Mouse (Mus musculus): ENCODE measurements around the gene Pde4b.
A peak's percentile ranks its signal among the peaks of the same experiment; 100 is the strongest.
"Not testable (repeated sequence)": the region's sequence is repeated elsewhere in the genome, so short reads cannot be mapped to it uniquely, and the experiment has no call there.

The Pde4b gene

DNA sequence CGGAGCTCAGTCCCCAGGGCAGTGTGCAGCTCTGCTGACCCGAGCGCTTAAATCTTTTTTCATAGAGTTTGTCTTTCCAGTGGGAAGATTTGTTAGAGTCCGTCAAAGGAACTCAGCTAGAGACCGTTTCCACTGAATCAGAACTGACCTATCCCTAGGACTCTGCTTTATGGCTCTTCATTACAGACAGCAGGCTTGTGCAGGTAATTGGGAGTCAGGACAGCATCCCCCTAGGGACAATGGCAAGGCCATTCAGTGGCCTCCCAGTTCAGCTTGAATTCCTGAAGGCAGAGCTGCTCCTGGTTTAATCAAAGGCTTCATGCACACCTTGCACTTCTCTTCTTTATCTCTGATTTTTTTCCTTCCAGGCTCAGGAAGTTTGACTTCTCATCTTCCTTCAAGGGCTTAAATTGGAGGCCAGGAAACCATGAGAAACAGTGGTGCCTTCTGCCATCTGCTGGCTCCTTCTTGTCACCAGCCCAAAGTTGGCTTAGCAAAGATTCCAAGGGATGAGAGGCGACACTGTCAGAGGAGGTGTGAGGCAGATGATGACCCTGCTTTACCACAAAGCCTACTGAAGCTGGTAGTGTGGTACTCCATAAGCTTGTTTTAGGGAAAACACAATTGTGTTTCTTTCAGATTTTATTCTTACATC, 393.6 kb downstream of the Pde4b start:
- no peak for DNase-seq (ENCODE audit: low read depth, low spot score)

DNA sequence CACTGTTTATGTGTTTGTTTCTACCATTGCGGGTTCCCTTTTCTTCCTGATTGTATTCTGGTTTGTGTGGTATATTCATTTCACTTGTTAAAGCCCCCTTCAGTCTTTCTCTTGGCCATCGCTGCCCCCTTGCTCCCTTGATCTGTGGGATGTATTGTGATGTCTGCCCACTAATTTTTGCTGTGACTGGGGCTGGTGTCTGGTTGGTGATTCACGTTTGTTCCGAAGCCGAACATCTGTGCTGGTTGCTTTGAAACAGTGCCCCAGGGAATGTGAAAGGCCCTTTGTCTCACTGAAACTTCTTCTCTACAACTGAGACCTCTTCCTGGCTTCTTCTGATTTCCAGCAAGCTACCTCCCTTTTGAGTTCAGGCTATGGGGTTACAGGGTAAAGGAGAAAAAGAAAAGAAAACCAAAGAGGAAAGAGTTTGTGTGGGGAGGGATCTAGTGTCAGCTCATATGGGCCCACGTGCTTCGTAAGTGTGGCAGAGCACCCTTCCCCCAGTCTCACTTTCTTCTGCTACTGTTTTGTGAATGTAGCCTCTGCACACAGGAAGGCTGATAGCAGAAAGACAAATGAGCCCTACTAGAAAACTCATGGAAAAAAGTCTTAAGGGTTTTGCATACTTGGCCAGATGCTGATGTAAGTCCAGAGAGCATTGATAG, 396.1 kb downstream of the Pde4b start:
- DNase-seq (ENCODE audit: low read depth, low spot score) = no peak

DNA sequence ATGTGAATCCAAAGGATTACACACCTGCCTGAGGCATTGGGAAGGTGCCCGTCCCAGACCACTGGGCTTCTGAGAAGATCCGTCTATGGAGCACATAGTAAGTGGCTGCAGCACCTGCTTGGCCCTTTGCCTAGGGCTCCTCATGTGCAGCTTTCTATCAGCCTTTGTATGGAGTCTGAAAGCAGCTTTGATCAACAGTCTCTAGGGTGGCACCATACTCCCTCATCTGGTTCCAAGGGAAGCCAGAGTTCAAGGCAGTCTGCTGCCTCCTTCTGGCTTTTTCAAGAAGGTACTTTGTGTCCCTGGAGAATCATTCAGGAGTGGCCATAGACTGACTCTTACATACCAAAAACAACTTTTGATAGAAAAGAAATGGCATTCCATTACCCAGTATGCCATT, 397.4 kb downstream of the Pde4b start:
- DNase-seq (ENCODE audit: low read depth, low spot score) = no peak

DNA sequence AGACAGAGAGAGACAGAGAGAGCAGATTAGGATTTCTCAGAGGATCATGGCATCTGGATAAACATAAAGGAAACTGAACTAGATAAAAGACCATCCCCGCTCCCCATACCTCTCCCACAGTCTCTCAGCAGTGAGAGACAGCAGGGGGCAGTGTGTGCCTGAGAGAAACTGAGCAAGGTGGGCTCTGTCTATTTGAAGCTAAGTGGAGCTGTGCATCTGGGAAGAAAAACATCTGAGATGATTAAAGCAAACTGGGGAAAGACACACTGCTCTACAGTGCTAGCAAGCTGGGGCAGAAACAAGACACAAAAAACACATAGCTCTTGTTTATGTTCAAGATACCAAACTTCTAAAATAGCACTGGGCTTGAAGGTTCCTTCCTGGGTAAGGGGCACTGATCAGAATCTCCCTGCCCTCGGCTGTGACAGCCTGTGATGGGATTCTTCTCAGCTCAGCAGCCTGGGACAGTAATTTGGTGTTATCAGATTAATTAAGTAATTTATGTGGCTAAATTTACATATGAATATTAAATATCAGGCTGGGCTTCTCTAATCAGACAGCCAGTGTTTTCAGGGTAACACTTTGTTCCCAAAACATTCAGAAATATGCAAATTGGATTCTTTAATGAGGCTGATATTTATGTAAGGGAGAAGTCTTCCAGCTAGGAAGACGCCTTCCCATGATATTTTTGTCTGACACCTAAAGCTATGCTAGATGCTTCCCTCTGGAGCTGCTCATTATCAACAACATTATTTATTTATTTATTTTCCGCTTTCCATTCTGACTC, 399.0 kb downstream of the Pde4b start:
- DNase-seq (ENCODE audit: low read depth, low spot score) = no peak

DNA sequence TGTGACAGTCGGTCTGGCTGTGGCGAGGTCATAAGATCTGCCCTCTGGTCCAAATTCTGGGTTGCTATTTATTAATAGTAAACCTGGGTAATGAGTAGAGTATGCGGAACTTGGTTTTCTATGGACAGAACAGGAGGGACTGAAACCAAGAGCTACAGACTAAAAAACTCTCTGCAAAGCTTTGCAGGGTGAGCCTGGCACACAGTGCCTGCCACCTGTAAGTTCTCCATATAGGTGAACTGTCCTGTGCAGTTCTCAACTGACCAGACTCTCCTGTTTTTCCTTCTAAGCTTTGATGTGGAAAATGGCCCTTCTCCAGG, 399.5 kb downstream of the Pde4b start:
- no peak for DNase-seq (ENCODE audit: low read depth, low spot score)

DNA sequence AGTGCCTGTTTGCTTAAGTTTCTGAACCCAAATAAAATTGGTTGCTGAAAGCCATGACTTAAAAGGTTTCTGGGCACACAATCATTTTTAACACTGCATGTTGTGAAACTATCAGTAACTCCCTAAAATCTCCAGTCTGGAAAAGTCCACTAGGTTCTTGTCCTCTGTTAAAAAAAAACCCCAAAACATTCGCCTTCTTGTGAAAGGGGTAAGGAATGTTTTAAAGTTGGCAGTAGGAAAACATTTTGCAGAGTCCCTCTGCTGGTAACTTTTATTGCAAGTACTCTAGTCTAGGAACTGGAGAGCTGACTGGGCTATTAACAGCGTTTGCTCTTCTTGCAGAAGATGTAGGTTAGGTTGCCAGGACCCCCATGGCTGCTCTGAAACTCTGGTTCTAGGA, 400.7 kb downstream of the Pde4b start:
- DNase-seq (ENCODE audit: low read depth, low spot score) = no peak

DNA sequence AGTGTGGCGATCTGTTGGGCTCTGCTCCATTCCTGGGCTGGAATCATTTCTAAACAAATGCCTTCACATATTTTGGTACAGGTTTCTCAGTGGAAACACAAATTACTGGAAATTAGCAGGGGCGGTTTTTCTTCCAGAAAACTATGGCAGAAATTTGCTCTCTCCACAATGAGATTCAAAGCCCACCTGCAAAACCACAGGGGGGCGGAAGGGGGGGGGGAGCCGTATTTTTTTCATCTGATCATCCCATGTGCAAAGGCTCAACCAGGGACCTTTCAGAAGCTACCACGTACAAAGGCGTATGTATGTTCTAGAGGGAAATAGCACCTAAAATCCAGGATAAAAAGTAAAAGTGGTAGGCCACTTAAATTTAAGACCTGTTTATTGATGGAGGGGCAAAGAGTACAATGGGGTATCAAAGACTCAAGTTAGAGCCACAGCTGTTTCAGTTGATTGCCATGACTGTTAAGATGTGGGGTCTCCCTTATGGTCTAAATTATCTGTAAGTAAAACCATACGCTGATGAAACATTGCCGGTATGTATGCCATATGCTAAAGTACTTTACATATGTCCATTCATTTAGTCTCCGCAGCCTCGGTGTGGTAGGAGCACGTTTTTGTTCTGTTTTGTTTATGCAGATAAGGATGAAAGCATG, 404.3 kb downstream of the Pde4b start:
- no peak for DNase-seq (ENCODE audit: low read depth, low spot score)

DNA sequence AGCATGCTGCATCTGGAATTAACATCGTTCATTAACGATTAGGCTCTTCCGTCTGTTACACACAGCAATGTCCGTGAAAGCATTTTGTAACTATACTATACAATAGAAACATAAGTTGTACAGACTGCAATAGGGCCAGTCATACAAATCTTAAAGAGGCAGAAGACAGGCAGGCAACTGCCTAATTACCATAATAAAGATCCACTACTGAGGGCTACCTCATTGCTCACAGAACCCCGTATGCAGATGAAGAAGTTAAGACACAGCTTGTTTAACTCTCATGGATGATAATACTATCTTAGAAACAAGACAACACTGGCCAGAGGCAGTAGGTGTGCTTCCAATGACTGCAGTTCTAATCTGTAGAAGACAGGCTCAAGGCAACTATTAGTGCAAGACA, 405.6 kb downstream of the Pde4b start:
- no peak for DNase-seq (ENCODE audit: low read depth, low spot score)

DNA sequence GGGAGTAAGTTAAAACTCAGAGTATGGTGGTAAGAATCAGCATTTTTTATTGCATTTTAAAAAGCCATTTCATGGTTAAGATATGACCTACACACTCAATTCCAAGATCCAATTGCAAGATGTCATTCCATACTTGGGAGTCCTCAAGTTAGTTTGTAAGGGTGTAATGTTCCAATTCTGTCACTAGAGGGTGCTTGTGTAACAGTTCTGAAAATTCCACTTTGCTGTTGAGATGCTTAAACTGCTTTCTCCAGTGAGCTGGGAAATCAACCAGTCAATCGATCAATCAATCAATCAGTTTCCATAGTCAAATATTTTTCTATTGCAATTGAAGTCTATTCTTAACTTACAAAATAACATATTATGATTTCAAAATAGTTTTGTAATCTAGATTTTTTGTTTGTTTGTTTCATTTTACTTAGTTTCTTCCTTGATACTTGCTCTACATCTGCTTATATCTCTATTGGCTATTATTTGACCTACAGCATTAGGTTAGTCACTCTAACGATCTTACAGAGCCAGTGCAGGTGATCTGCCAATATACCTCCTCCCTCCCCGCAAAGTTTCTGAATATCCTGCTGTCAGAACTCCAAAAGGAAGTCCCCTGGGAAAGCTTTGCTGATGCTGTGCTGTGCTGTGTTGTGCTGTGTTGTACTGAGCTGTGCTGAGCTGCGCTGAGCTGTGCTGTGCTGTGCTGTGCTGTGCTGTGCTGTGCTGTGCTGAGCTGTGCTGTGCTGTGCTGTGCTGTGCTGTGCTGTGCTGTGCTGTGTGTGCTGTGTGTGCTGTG, 406.2 kb downstream of the Pde4b start:
- DNase-seq (ENCODE audit: low read depth, low spot score) = peak; percentile 58

DNA sequence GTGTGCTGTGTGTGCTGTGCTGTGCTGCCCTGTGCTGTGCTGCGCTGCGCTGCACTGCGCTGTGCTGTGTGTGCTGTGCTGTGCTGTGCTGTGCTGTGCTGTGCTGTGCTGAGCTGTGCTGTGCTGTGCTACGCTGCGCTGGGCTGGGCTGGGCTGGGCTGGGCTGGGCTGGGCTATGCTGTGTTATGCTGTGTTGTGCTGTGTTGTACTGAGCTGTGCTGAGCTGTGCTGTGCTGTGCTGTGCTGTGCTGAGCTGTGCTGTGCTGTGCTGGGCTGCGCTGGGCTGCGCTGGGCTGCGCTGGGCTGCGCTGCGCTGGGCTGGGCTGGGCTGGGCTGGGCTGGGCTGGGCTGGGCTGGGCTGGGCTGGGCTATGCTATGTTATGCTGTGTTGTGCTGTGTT, 406.9 kb downstream of the Pde4b start:
- DNase-seq (ENCODE audit: low read depth, low spot score) = not testable (repeated sequence)

DNA sequence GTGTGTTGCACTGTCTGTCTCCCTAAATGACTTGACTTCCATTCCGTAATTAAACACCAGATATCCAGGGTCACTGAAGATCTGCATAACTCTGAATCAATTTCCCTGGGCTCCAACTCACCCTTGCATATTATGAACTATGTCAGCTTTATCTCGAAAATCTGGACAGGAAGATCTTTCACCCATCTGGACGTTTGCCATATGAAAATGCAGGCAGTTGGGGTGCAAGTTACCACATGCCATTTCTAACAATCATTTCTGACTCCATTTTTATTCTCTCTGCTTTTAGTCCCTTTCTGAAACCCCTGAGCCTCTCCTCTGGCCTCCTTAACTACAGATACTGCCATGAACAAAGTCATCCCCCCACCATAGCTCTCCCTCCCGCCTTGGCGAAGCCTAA, 407.7 kb downstream of the Pde4b start:
- no peak for DNase-seq (ENCODE audit: low read depth, low spot score)

DNA sequence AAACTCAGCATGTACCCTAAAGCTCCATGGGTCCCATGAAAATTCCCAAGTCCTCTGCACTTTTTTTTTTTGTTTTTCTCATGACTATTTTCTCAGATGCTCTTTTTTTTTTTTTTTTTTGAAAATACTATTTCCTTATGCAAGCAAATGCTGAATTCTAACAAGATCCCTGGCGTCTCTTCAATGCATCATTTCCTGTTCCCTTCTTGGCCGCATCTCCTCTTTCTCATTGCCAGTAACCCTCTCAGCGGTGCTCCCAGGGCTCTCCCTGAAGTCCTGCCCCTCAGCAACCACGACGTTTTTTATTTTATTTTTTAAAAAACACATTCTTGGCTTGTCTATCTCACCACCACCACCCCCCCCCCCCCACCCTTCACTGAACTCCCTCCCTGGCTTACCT, 408.1 kb downstream of the Pde4b start:
- no peak for DNase-seq (ENCODE audit: low read depth, low spot score)

DNA sequence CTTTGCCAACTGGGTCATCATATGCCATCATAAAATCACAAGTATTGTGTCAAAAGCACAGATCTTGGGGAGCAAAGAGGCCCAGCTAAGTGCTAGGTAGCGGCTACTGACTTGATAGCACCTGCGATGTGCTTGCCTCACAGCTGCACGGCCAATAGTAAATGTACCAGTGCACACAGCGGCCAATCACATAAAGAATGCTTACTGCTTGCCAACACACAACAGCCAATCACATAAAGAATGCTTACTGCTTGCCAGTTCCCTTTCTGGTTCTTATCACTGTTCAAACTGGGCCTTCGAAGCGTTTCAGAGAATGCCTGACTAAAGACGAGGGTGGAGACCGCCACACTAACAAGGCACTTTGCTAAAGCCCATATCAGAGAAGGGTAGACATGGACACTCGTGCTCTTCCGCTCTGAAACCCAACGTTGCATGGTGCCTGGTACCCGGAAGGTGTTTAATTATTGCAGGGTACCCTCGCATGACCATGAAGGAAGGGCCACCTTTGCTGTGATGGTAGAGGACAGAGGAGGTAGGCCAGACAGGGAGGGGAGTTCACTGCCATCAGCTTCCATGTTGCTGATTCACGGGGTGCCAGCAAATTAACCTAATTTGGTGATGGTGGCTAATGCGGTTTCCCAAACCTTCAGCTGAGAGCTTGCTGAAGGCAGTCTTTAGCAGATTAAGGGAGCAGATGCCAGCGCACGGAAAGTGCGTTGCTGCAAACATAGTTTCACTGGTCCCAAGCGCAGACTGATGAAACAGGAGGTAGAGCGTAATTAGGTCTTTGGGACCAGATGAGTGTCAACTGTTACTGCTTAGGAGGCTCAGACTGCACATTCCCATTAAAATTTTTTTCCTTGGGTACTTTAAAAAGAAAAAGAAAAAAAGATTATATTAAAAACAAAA, 409.2 kb downstream of the Pde4b start:
- no peak for DNase-seq (ENCODE audit: low read depth, low spot score)

DNA sequence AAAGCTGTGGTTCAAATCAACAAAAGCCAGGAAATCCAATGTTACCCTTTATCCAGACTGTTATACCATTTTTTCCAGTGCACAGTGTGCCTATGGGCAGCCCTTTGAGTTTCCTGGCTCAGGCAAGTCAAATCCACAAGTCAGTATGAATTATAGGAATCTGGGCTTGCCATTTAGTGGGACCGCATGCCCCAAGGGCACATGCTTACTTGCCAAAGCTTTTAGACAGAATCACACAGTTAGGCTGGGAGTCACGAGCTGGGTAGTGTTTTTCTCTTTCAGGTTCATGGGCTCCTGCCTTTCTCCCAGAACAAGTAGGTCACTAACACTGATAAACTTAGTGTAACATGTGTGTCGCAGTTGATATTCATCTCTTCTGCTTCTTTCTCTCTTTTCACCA, 409.9 kb downstream of the Pde4b start:
- no peak for DNase-seq (ENCODE audit: low read depth, low spot score)

DNA sequence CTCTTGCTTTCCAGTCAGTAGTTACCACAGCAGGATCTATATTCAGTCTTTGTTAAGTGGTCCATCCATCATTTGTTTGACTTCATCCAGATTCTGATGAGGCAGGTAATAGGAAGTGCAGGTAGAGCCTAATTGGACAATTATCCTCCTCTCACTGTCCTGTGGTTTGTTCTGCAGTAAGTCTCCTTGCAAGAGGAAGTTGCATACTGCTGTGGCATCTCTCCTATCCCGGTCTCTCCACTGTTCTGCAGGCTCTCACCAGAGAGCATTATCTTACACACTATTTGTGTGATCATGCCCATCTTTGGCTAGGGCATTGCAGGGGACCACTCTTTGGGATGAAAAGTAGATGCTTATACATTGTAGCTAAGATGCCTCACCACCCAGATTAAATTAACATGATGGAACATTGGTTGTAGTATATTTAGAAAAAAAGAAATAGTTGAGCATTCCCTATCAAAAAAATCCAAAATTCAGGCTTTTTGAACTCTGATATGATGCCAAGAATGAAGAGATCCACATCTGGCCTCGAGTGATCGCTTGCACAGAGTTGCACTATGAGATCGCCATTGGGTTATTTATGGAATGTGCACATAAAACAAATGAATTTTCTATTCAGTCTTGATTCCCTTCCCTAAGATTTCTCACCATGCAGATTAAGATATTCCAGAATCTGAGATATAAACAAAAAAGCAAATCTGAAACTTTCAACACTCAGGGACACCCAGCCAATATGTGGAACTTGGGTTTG, 411.0 kb downstream of the Pde4b start:
- DNase-seq (ENCODE audit: low read depth, low spot score) = no peak

DNA sequence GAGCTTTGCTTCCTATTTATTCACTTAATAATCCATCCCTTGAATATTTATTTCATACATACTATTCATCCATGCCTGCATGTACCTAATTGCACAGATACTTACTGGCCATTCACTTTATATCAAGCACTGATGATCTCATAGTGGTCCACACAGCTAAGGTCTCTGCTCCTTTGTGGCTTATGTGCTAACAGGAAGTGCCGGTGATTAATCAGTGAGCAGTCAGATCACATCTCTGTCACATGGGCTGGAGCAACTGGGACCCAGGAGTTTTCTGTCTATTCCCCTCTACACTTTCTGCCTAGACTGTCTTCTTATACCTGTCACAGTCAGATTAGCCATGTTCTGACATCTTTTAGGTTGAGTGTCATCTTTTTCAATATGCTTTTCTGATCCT, 411.6 kb downstream of the Pde4b start:
- no peak for DNase-seq (ENCODE audit: low read depth, low spot score)

DNA sequence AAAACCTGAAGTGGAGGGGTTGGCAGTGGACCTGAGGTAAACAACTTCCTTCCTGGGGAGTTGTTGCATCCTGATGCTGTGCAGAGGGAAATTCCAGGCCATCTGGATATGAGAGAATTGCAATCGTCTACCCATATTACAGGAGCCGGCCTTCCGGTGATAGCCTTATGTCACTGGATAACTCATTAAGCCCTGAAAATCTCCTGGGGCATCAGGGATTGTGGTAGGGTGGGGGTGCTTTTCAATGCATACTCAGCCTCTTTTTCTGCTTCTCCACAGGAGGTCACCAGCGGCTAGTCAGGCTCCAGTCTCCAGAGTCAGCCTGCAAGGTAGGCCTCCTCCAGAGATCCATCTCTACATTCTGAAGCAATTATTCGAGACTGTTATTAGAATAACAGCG, 418.4 kb downstream of the Pde4b start:
- DNase-seq (ENCODE audit: low read depth, low spot score) = no peak

DNA sequence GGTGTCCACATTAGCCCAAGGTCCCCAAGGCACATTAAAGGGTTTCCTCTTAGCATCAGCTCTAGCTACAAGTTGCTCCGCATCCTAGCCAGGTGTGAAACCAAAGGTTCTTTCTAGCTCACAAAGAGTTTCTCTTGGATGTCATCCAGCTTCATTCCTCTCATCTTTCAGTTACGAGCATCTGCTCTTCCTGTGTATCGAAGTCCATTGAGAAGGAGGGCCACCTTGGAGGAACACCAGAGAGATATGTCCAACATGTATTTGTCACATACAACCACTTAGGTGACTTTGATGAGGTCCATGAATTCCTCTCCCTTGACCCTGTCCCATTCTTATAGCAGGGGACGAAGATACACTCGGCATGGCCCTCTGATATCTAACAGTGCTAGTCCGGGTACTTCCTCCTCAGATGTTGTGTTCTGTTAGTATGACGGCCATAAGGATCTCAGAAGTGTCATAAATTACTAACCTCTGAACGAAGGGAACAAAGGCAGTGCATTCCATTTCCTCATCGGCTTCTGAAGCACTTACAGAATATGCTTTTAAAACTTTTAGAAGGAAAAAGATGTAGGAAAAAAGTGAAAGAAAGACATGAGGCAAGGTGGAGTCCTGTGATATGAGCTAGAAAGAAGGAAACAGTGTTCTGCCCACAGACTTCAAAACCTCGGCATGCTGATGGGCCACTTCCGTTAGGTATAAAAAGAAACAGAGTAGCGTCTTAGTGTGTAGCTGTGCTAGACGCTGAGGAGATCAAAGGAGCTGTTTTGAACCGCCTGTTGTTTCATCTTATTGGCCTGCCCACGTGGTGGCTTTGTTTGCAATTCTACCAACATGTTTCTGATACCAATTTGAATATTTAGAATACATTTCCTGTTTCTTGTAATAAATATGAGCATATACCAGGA, 419.3 kb downstream of the Pde4b start:
- DNase-seq (ENCODE audit: low read depth, low spot score) = no peak

DNA sequence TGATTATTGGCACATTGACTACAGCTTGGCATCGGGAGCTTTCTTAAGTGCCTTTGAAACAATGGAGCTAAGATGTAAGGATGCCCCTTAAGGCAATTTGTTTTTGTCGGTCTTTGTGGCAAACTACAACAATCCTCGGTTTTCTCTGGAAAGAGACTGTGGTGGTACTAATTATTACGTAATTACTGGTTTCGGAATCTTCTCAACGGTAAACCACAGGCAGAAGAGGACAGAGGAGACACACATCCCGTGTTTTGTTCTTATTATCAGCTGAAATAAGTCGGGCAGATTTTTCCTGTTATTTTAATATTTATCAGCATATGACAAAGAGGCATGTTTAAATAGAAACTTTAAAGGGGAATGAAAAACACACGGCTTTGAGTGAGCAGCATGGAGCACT, 420.0 kb downstream of the Pde4b start:
- DNase-seq (ENCODE audit: low read depth, low spot score) = no peak

Measured in embryo, embryonic 11.5 days (tissue).